Mouse (Mus musculus) embryonic facial prominence, embryonic 13.5 days (tissue): ENCODE results near the gene Gm21954. TPM values are rescaled to one million over a fixed set of nuclear protein-coding genes. Genes with fewer than 3 reads are reported as not detected.

Experiments used
- ATAC-seq: fragments of 200-750 bp; cut with Nextera tagmentation; 2 replicates; pipeline ENCODE4 v1.8.0; 2017; ENCODE audit warnings: low read depth; ENCODE audit not compliant: insufficient number of reproducible peaks, insufficient read depth, low FRiP score, low TSS enrichment
- H3K27ac ChIP-seq: fragments of 300-500 bp; sonication (generic); 2 replicates; pipeline ENCODE4 v1.5.1; 2015; ENCODE audit warnings: moderate library complexity, mild to moderate bottlenecking, inconsistent platforms
- H3K27me3 ChIP-seq: fragments of 300-500 bp; sonication (generic); 2 replicates; pipeline ENCODE4 v1.6.1; 2015; ENCODE audit warnings: mild to moderate bottlenecking, inconsistent platforms
- H3K36me3 ChIP-seq: fragments of 300-500 bp; sonication (generic); 2 replicates; pipeline ENCODE4 v1.6.1; 2015; ENCODE audit warnings: mild to moderate bottlenecking, inconsistent platforms
- H3K4me1 ChIP-seq: fragments of 300-500 bp; sonication (generic); 2 replicates; pipeline ENCODE4 v1.6.1; 2015; ENCODE audit warnings: inconsistent platforms
- H3K4me2 ChIP-seq: fragments of 300-500 bp; sonication (generic); 2 replicates; pipeline ENCODE4 v1.6.1; 2015; ENCODE audit warnings: moderate library complexity, mild to moderate bottlenecking, inconsistent platforms
- H3K4me3 ChIP-seq: fragments of 300-500 bp; sonication (generic); 2 replicates; pipeline ENCODE4 v1.5.1; 2015; ENCODE audit warnings: mild to moderate bottlenecking, inconsistent platforms
- H3K9ac ChIP-seq: fragments of 300-500 bp; sonication (generic); 2 replicates; pipeline ENCODE4 v1.6.1; 2015; ENCODE audit warnings: mild to moderate bottlenecking, inconsistent platforms
- H3K9me3 ChIP-seq: fragments of 300-500 bp; sonication (generic); 2 replicates; pipeline ENCODE4 v1.6.1; 2016; ENCODE audit warnings: inconsistent platforms
- WGBS: fragments of 180-500 bp; shearing (Covaris S2); methylation state at CpG from one replicate; pipeline ENCODE4 v1.1.7; 2015; ENCODE audit warnings: mixed read lengths; 5-methylcytosine and 5-hydroxymethylcytosine counted together
- polyA plus RNA-seq: library from polyadenylated mRNA; unstranded; fragments of >200 nt; fragmentation: Nextera tagmentation; extraction: Ambion mirVana; gene quantifications from 2 replicates; pipeline ENCODE4 v1.2.1, GENCODE M21; 2015

Gene Gm21954
- polyA plus RNA-seq = not detected in 2 replicates

DNA sequence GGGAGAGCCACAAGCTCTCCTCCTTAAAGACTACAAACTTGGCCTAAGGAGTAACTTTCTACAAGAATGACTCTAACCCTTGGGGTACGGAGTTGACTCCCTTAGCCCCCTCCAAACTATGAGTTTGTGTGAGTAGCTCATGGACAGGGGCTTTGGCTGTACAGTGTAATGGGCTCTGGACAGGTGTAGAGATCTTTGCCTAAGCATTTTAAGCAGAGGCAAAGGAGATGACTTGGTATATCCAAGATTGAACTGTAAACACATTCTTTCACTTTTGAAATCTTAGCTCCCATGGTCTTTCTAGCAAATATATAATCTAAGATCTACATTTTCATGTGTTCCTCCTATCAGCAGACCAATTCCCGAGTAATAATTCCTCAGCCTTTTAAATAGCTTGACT, at the start of gene Gm21954:
Gm21954 (minus strand) TSS at position 101 of the 400 bp plus-strand sequence.
- H3K36me3 ChIP-seq = no peaks in the 10 kb centered on the region
- H3K4me1 ChIP-seq = peaks cover 14% of the 10 kb centered on the region; the same call in 1 of the 2 replicates
- no peak for ATAC-seq
- no peak within 1 kb of the TSS for H3K9ac ChIP-seq
- no peak within 1 kb of the TSS for H3K4me2 ChIP-seq
- H3K27me3 ChIP-seq = no peaks in the 10 kb centered on the region
- no peaks in the 10 kb centered on the region for H3K9me3 ChIP-seq
- 94% methylated on average over 2 of the region's 2 CpGs for WGBS
- no peak within 1 kb of the TSS for H3K27ac ChIP-seq
- H3K4me3 ChIP-seq = no peak within 1 kb of the TSS

DNA sequence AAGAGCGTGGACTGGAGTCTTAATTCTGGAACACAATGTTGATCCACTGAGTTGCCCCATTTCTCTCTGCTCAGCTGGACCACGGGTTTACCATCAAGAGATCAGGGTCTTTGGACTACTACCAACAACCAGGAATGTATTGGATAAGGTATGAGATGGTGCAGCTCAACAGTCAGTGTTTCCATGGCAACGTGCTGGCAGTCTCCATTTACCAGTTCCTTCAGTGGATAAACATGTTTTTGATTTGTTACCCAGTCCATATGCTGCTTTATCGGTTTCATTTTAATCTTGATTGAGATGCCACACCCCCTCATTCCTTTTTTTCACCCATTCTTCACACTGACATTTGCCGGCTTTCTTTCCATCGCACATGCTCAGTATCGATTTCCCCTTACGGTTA, 49.8 kb upstream of the Gm21954 start:
- ATAC-seq = no peak
- Histone ChIP-seq H3K4me3 (no peak overlapping the region), H3K36me3 (no peaks in the 10 kb centered on the region), H3K4me2 (peak overlapping the region; percentile 24), H3K4me1 (peaks cover 51% of the 10 kb centered on the region), H3K27me3 (no peaks in the 10 kb centered on the region), H3K27ac (0 out of 2 replicates have a peak overlapping the region, but pooled peaks have one; percentile 55), H3K9me3 (no peaks in the 10 kb centered on the region), H3K9ac (no peak overlapping the region)
- WGBS = 41% methylated on average over 8 of the region's 8 CpGs

DNA sequence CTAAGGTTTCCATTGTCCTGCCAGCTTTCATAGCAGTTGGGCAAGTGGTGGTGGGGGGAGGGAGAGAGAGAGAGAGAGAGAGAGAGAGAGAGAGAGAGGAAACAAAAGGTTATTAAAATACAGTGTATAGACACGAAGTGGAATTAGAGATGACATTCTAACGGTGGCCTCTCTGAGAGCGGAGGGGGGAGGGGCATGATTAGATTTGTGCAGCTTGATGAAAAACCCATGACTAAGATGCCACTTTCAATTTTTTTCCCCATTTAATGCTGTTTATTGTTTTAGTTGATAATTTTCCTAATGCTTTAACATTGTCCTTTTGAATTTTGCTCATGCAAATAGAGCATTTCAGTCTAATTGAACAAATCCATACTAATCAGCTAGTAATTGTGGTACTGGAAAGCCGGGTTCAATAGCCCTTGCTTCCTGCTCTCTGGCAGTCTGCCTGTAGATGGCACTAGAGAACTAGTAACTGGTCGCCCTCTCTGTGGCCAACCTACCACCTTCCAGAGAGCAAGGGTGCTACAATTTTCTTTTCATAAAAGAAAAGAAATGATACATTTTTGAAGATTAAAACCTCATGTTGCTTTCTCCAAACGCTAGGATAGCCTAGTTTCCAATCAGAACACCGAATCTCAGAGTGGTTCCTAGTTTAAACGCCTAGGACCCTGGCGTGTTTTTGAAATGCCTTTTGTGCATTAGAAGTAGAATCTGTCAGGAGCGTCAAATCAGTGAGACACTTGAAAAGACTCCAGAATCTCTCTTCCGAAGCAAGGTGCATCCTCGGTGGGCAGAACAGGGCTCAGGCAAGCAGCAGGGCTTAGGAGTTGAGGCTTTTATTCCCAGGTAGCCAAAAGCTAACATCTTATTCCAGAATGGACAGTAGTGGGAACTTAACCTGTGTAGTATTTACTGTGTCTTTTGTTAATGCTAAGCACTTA, 48.5 kb upstream of the Gm21954 start:
- Histone ChIP-seq H3K9ac (no peak overlapping the region), H3K4me1 (peaks cover 63% of the 10 kb centered on the region), H3K27me3 (no peaks in the 10 kb centered on the region), H3K27ac (peak overlapping the region; percentile 28; the same call in 1 of the 2 replicates), H3K4me3 (no peak overlapping the region), H3K36me3 (no peaks in the 10 kb centered on the region), H3K4me2 (peak overlapping the region; percentile 32), H3K9me3 (no peaks in the 10 kb centered on the region)
- WGBS = 9% methylated on average over 12 of the region's 12 CpGs
- no peak for ATAC-seq

DNA sequence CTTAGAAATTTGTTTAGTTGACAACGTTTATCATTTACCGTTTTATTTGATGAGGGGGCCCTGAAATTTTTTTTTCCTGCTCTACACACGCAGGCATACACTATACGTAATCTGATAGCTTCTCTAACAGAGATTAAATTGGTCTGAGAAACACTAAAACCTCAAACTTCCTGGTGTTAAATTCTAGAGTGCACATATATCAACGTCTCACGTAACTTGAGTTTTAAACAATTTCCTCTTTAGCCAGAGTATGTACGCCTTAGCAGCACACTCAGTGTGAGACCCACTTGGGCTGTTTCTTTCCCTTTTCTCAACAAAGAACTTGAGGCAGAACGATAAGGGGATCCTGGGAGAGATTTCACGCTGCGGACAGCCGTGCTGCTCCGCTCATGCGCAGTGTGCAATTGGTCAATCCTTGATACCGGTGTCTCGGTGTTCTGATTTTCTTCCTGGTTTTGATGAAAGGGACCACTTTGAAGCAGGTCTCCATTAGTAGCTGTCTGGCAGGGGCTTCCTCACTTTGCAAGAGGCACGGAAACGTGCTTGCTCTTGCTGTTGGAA, 45.5 kb upstream of the Gm21954 start:
- no peak for ATAC-seq
- Histone ChIP-seq H3K9me3 (no peaks in the 10 kb centered on the region), H3K27me3 (no peaks in the 10 kb centered on the region), H3K4me2 (peak overlapping the region; percentile 48), H3K36me3 (no peaks in the 10 kb centered on the region; the same call in 1 of the 2 replicates), H3K9ac (peak overlapping the region; percentile 61; the same call in 1 of the 2 replicates), H3K4me1 (peaks cover 44% of the 10 kb centered on the region), H3K27ac (peak overlapping the region; percentile 64), H3K4me3 (peak overlapping the region; percentile 20)
- 39% methylated on average over 17 of the region's 17 CpGs for WGBS

DNA sequence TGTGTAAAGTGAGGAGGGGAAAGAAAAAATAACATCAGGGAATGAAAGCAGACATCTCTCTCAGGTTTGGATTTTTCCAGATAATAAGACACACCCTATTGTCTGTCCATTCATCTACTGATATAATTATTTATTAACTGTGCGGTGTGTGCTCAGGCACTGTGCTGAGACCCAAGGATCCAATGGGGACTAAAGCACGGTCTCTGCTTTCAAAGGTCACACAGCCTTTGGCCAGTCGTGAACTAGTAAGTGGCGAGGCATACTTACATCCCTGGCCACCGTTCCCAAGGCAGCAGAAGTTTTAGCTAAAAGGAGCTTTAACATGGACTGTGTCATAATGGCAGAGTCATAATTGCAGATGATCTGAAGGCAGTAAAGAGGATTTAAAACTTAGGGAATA, 44.0 kb upstream of the Gm21954 start:
- Histone ChIP-seq H3K27me3 (no peaks in the 10 kb centered on the region), H3K4me1 (peaks cover 47% of the 10 kb centered on the region), H3K9ac (no peak overlapping the region), H3K4me2 (no peak overlapping the region), H3K27ac (no peak overlapping the region), H3K36me3 (no peaks in the 10 kb centered on the region; the same call in 1 of the 2 replicates), H3K9me3 (no peaks in the 10 kb centered on the region), H3K4me3 (no peak overlapping the region)
- ATAC-seq = no peak
- 59% methylated on average over 5 of the region's 5 CpGs for WGBS

DNA sequence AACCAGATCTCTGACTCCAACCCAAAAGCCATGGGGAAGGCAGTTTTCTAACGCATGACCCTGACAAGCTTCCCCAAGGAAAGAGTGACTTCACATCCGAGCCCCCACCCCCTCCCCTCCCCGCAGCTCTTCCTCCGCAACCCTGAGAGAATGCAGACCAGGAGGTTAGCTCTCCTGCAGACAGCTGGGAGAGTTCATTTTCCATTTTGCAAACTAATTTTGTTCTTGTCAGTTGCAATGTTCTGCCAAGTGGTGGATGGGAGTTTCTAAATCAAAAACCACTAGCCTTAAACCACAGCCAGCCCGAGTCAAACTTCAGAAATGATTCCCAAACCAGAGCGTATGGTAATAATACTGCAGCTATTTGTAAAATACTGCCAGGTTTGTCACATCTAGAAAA, 39.6 kb upstream of the Gm21954 start:
- Histone ChIP-seq H3K36me3 (peaks cover 10% of the 10 kb centered on the region; the same call in 1 of the 2 replicates), H3K9ac (no peak overlapping the region), H3K4me3 (no peak overlapping the region), H3K27me3 (no peaks in the 10 kb centered on the region), H3K9me3 (no peaks in the 10 kb centered on the region), H3K27ac (peak overlapping the region; percentile 61), H3K4me2 (peak overlapping the region; percentile 26), H3K4me1 (peaks cover 28% of the 10 kb centered on the region)
- no peak for ATAC-seq
- 33% methylated on average over 6 of the region's 6 CpGs for WGBS

DNA sequence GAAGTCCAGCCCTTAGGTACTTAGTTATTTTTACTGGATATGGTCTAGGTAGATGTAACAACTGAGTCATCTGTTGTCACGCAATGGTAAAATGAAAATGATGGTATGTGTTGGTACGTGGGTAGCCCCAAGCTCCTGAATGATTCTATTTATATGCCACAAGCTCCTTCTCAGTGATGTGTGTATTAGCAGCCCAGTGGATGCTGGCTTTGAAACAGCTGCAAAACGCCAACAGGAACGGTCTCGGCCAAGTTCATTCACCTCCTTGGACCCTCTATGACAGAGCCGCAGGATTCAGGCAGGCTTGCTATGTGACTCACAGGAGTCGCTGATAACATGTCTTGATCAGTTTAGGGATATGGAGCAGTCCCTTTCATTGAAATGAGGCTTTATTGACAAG, 38.2 kb upstream of the Gm21954 start:
- Histone ChIP-seq H3K36me3 (peaks cover 14% of the 10 kb centered on the region), H3K9me3 (0 out of 2 replicates have a peak, but pooled peaks cover 2% of the 10 kb centered on the region), H3K4me3 (no peak overlapping the region), H3K4me2 (no peak overlapping the region), H3K27ac (no peak overlapping the region), H3K4me1 (peaks cover 17% of the 10 kb centered on the region), H3K27me3 (no peaks in the 10 kb centered on the region), H3K9ac (no peak overlapping the region)
- 87% methylated on average over 7 of the region's 7 CpGs for WGBS
- ATAC-seq = no peak

DNA sequence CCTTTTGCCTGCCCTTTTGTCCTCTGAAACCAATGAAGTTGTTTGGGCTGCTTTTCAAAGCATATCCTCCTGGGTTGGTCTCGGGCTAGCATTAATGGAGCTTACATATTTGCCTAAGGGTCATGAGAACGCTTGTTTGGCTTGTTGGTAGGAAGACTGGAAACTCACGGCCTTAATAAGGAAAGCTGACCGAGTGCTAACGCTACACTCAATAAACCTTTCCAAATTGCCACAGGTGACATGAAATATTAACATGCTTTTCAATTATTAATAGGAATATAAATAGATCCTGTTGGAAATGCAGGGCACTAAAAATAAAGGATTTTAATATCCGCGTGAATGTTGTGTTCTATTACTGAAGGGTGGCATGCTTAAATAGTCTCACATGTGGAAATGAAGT, 27.3 kb upstream of the Gm21954 start:
- H3K27ac ChIP-seq = no peak overlapping the region

DNA sequence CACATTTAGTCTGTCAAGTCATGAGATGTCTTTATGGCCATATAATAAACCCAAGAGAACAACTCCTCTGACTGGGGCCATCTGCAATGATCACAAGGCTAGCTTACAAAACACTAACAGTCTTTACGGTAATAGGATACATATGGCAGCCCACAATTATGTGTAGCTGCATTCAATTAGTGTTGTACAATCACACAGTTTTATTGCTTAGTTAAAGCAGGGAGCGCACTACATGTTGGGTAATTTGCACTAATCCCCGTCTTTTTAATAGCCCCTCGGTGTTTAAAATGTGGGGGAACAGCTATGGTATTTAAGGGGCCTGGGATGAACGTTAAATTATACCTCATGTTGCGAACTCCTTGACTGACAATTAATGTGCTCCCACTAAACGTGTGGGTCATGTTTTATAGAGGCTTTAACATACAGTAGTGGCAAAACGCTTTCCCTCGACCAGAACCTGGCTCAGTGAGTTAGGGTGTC, 24.5 kb upstream of the Gm21954 start:
- peak overlapping the region; percentile 74; the same call in 1 of the 2 replicates for H3K27ac ChIP-seq
- 20% methylated on average over 9 of the region's 9 CpGs for WGBS
- peaks cover 6% of the 10 kb centered on the region; the same call in 1 of the 2 replicates for H3K36me3 ChIP-seq
- 0 out of 2 replicates have a peak overlapping the region, but pooled peaks have one; percentile 18 for H3K4me2 ChIP-seq
- no peaks in the 10 kb centered on the region for H3K27me3 ChIP-seq
- no peak for ATAC-seq
- H3K9me3 ChIP-seq = no peaks in the 10 kb centered on the region
- peaks cover 37% of the 10 kb centered on the region for H3K4me1 ChIP-seq
- H3K4me3 ChIP-seq = no peak overlapping the region
- no peak overlapping the region for H3K9ac ChIP-seq

More for the DNA sequence above, 27.3 kb upstream of the Gm21954 start:
- WGBS = 79% methylated on average over 7 of the region's 7 CpGs
- peaks cover 29% of the 10 kb centered on the region for H3K4me1 ChIP-seq
- no peaks in the 10 kb centered on the region for H3K9me3 ChIP-seq
- H3K9ac ChIP-seq = no peak overlapping the region
- H3K4me2 ChIP-seq = no peak overlapping the region
- H3K4me3 ChIP-seq = no peak overlapping the region
- ATAC-seq = no peak
- H3K36me3 ChIP-seq = peaks cover 6% of the 10 kb centered on the region; the same call in 1 of the 2 replicates
- H3K27me3 ChIP-seq = no peaks in the 10 kb centered on the region

DNA sequence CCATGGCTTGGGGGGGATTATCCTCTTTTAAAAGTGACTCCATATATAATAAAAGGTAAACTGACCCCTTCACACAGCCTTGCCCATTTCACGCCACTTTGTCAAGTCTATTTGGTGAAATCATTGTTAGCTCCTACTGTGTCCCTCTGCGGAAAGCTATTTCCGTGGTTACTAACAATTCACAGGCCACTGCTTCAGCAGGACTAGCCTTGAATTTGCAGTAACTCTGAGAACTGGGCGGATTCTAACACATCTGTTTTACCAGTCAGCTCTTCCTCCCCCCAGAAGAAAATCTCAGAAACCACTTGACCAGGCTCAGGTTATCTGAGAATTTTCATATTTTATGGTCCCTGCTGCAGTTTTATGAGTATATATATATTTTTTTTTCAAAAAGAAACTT, 23.9 kb upstream of the Gm21954 start:
- no peak overlapping the region for H3K9ac ChIP-seq
- no peak for ATAC-seq

DNA sequence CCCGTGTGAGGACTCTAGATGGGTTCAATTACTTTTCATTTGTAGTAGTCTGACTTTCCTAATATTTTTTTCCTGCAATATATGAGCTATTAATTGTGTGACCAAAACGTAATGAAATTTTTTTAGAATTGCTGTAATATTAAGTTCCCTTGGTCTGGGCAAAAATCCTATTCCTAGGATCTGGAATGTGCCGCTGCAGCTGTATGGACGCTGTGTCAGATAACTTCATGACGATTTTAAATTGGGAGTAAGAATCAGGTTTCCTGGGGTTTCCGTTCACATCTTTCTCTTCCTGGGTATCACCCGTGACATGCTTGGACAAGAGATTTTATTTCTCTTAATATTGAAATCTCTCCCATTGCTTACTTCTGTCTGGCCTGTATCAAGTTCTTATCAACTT, 23.2 kb upstream of the Gm21954 start:
- WGBS = 31% methylated on average over 7 of the region's 7 CpGs
- Histone ChIP-seq H3K9ac (no peak overlapping the region), H3K27me3 (no peaks in the 10 kb centered on the region), H3K27ac (no peak overlapping the region), H3K4me3 (no peak overlapping the region), H3K36me3 (peaks cover 3% of the 10 kb centered on the region; the same call in 1 of the 2 replicates), H3K9me3 (no peaks in the 10 kb centered on the region), H3K4me1 (peaks cover 37% of the 10 kb centered on the region), H3K4me2 (no peak overlapping the region)
- no peak for ATAC-seq

More for the DNA sequence above, 23.9 kb upstream of the Gm21954 start:
- H3K27ac ChIP-seq = peak overlapping the region; percentile 74
- H3K9me3 ChIP-seq = no peaks in the 10 kb centered on the region
- H3K27me3 ChIP-seq = no peaks in the 10 kb centered on the region
- peaks cover 4% of the 10 kb centered on the region; the same call in 1 of the 2 replicates for H3K36me3 ChIP-seq
- WGBS = 15% methylated on average over 4 of the region's 4 CpGs
- no peak overlapping the region for H3K4me2 ChIP-seq
- H3K4me3 ChIP-seq = no peak overlapping the region
- H3K4me1 ChIP-seq = peaks cover 37% of the 10 kb centered on the region
